ENCODE assay signal across 10 mouse cellular contexts in the genomic region with DNA sequence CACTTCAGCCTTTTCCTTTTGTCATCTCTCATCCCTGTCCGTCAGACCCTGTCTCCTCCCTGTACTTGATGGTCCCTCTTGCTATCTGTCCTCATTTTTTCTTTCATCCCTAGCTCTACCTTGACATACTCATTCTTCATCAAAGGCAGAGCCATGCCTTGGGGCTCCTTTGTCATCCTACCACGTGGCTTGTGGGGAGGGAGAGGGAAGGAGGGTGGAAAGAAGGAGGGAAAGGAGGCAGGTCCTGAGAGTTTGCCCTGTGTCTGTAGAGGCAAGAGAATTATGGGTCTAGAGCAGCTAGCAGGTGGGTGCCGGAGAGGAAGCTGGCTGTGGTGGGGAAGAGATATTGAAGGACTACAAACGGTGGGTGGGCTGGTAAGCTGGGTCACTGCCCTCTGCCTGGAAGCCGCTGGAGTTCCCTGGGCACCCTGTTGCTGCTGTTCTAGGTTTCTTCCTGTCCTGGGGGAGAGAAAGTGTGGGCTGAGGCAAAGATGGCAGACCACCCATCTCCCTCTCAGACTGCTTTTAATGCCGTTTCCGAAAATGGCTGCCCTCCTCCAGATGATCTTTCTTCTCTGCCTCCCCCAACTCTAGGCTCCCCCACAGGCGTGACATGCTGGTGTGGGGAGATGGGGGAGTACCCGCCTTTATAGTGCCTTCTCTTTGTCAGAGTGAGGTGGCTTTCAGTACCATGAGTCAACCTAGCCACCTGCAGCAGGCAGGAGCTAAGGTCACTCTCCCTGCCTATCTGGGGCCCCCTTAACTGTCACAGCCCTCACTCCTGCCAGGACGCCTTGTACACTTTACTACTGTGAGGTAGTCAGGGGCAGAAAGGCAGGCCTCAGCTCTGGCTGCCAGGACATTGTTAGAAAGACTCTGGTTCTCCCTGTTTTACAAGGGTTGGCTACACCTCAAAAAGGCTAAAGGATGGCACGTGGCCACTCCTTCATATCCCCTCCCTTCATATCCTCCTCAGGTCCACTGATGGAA. TPM values are rescaled to one million over a fixed set of nuclear protein-coding genes. Genes with fewer than 3 reads are reported as not detected.
DNase-seq lines count a peak whose midpoint lies in the region; ATAC-seq and TF ChIP-seq lines count a peak whose summit lies in the region.
"Had no signal": no experiment of that assay in that cellular context is flagged by ENCODE, and none has a peak within 500 bp of the region (broad histone marks: within the 10 kb centered on the region; RNA-seq: fewer than 3 reads in every experiment).

No protein-coding gene starts in this region.

- 57% methylated on average over 11 of the region's 11 CpGs for WGBS in lung, embryonic 15.5 days
- WGBS in forebrain, embryonic 13.5 days: 52% methylated on average over 11 of the region's 11 CpGs
- WGBS in intestine, embryonic 16.5 days: 54% methylated on average over 11 of the region's 11 CpGs
- 44% methylated on average over 11 of the region's 11 CpGs for WGBS in small intestine, adult 2 months

- H3K4me3 ChIP-seq in lung, embryonic 15.5 days: no peak overlapping the region
- H3K4me3 ChIP-seq in forebrain, embryonic 13.5 days: peak overlapping the region; percentile 69
- H3K4me3 ChIP-seq in intestine, embryonic 16.5 days (ENCODE audit: low read length): peak overlapping the region; percentile 13
- H3K4me3 ChIP-seq in small intestine, adult 2 months (ENCODE audit: low read depth, low read length): no peak overlapping the region

- peaks cover 2% of the 10 kb centered on the region; the same call in 1 of the 2 replicates for H3K36me3 ChIP-seq in lung, embryonic 15.5 days
- H3K36me3 ChIP-seq in forebrain, embryonic 13.5 days (ENCODE audit: poor library complexity, severe bottlenecking): peaks cover 19% of the 10 kb centered on the region
- no peaks in the 10 kb centered on the region; the same call in 1 of the 2 replicates for H3K36me3 ChIP-seq in intestine, embryonic 16.5 days (ENCODE audit: control insufficient read depth, insufficient read depth, low read length)
- H3K36me3 ChIP-seq in small intestine, adult 2 months (ENCODE audit: control insufficient read depth, insufficient read depth, low read length): no peaks in the 10 kb centered on the region

- no peak overlapping the region for H3K27ac ChIP-seq in lung, embryonic 15.5 days
- peak overlapping the region; percentile 97 for H3K27ac ChIP-seq in forebrain, embryonic 13.5 days
- H3K27ac ChIP-seq in intestine, embryonic 16.5 days (ENCODE audit: low read length): peak overlapping the region; percentile 38; the same call in 1 of the 2 replicates
- H3K27ac ChIP-seq in small intestine, adult 2 months (ENCODE audit: insufficient read depth, low read depth, low read length): peak overlapping the region; percentile 1; the same call in 1 of the 2 replicates
- H3K27ac ChIP-seq: liver, embryonic 14.5 days had no signal

- H3K9me3 ChIP-seq in lung, embryonic 15.5 days: no peaks in the 10 kb centered on the region
- no peaks in the 10 kb centered on the region for H3K9me3 ChIP-seq in forebrain, embryonic 13.5 days (replicated peaks)
- H3K9me3 ChIP-seq in intestine, embryonic 16.5 days (ENCODE audit: control insufficient read depth, low read length): no peaks in the 10 kb centered on the region

- ATAC-seq in lung, embryonic 15.5 days (ENCODE audit: borderline replicate concordance, extremely low read depth, low FRiP score, low TSS enrichment): no peak
- no peak for ATAC-seq in forebrain, embryonic 13.5 days
- peak; percentile 19 for ATAC-seq in intestine, embryonic 16.5 days
- ATAC-seq in erythroid progenitor cell, adult 5-6 weeks (replicated peaks; ENCODE audit: low FRiP score, poor library complexity, severe bottlenecking): no peak

- no peak for TF ChIP-seq CTCF in small intestine, adult 2 months (IDR thresholded peaks at IDR 0.05; ENCODE audit: extremely low read depth, insufficient read length, insufficient replicate concordance, low read depth, low read length)

- H3K4me1 ChIP-seq in lung, embryonic 15.5 days: peaks cover 23% of the 10 kb centered on the region
- peaks cover 81% of the 10 kb centered on the region for H3K4me1 ChIP-seq in forebrain, embryonic 13.5 days
- peaks cover 22% of the 10 kb centered on the region for H3K4me1 ChIP-seq in intestine, embryonic 16.5 days (ENCODE audit: control insufficient read depth, insufficient read depth, low read length)
- H3K4me1 ChIP-seq in small intestine, adult 2 months (ENCODE audit: control insufficient read depth, insufficient read depth, insufficient read length, low read length): peaks cover 11% of the 10 kb centered on the region

- DNase-seq in lung, postnatal 4 days: no peak
- no peak for DNase-seq in urinary bladder, postnatal 36 days (ENCODE audit: low spot score in 2 of 2)
- DNase-seq in c-Kit-positive CD71-positive TER-119-positive erythroid progenitor cells, embryonic 14.5 days (ENCODE audit: low spot score): no peak

- no peak overlapping the region for H3K9ac ChIP-seq in lung, embryonic 15.5 days
- H3K9ac ChIP-seq in forebrain, embryonic 13.5 days: peak overlapping the region; percentile 91
- peak overlapping the region; percentile 49; the same call in 1 of the 2 replicates for H3K9ac ChIP-seq in intestine, embryonic 16.5 days (ENCODE audit: low read depth, low read length)
- H3K9ac ChIP-seq: liver, embryonic 14.5 days had no signal

- peaks cover 18% of the 10 kb centered on the region for H3K27me3 ChIP-seq in lung, embryonic 15.5 days
- no peaks in the 10 kb centered on the region for H3K27me3 ChIP-seq in forebrain, embryonic 13.5 days
- H3K27me3 ChIP-seq in intestine, embryonic 16.5 days (replicated peaks; ENCODE audit: control insufficient read depth, insufficient read depth, low read length): peaks cover 6% of the 10 kb centered on the region; the same call in 1 of the 2 replicates
- H3K27me3 ChIP-seq in small intestine, adult 2 months (ENCODE audit: control insufficient read depth, insufficient read depth, low read length): no peaks in the 10 kb centered on the region

- no peak for TF ChIP-seq POLR2A in small intestine, adult 2 months (IDR thresholded peaks at IDR 0.05; ENCODE audit: low read depth, low read length)

- 0 out of 2 replicates have a peak overlapping the region, but pooled peaks have one; percentile 5 for H3K4me2 ChIP-seq in lung, embryonic 15.5 days
- H3K4me2 ChIP-seq in forebrain, embryonic 13.5 days: peak overlapping the region; percentile 98
- H3K4me2 ChIP-seq in intestine, embryonic 16.5 days (ENCODE audit: low read depth, low read length): peak overlapping the region; percentile 84

RNA-seq across cellular contexts. Expression of gene Dnajb5, which starts 1.9 kb away (rescaled TPM):
- polyA plus RNA-seq in lung, embryonic 15.5 days (2015; fragmentation: Nextera tagmentation; extraction: Ambion mirVana): 7.6 and 8.9 TPM in 2 replicates
- 34.6 and 46.7 TPM in 2 replicates for polyA plus RNA-seq in forebrain, embryonic 13.5 days (2015; fragmentation: Nextera tagmentation; extraction: Ambion mirVana)
- polyA plus RNA-seq in intestine, embryonic 16.5 days (2015; fragmentation: Nextera tagmentation; extraction: Ambion mirVana): 7.2 and 8.4 TPM in 2 replicates
- 4.2 and 6.5 TPM in 2 replicates for polyA plus RNA-seq in small intestine, adult 2 months (2012; rRNA removed)
- total RNA-seq in erythroid progenitor cell, adult 5-6 weeks (2015; ENCODE audit: low replicate concordance): 2.1 TPM in 1 of 2 replicates, not detected in the other
- 0.51 and 2.0 TPM in 2 replicates for total RNA-seq in erythroid progenitor cell, adult 5-6 weeks (2017; ENCODE audit: low replicate concordance)

RNA-seq across cellular contexts. Expression of gene 1700022I11Rik, which starts 17.9 kb away (rescaled TPM):
- 0.39 and 0.56 TPM in 2 replicates for polyA plus RNA-seq in lung, embryonic 15.5 days (2015; fragmentation: Nextera tagmentation; extraction: Ambion mirVana)
- 0.48 and 0.81 TPM in 2 replicates for polyA plus RNA-seq in forebrain, embryonic 13.5 days (2015; fragmentation: Nextera tagmentation; extraction: Ambion mirVana)
- polyA plus RNA-seq in intestine, embryonic 16.5 days (2015; fragmentation: Nextera tagmentation; extraction: Ambion mirVana): 0.22 TPM in 1 of 2 replicates, not detected in the other
- not detected in 2 replicates for polyA plus RNA-seq in small intestine, adult 2 months (2012; rRNA removed)
- not detected in 2 replicates for total RNA-seq in erythroid progenitor cell, adult 5-6 weeks (2015; ENCODE audit: low replicate concordance)
- total RNA-seq in erythroid progenitor cell, adult 5-6 weeks (2017; ENCODE audit: low replicate concordance): not detected in 2 replicates
- polyA plus RNA-seq: spleen, adult 2 months had no signal

RNA-seq across cellular contexts. Expression of gene Phf24, which starts 35.0 kb away (rescaled TPM):
- polyA plus RNA-seq in lung, embryonic 15.5 days (2015; fragmentation: Nextera tagmentation; extraction: Ambion mirVana): 0.26 and 0.62 TPM in 2 replicates
- 8.2 and 10.3 TPM in 2 replicates for polyA plus RNA-seq in forebrain, embryonic 13.5 days (2015; fragmentation: Nextera tagmentation; extraction: Ambion mirVana)
- 0.73 and 0.83 TPM in 2 replicates for polyA plus RNA-seq in intestine, embryonic 16.5 days (2015; fragmentation: Nextera tagmentation; extraction: Ambion mirVana)
- 0.37 and 0.46 TPM in 2 replicates for polyA plus RNA-seq in small intestine, adult 2 months (2012; rRNA removed)
- total RNA-seq in erythroid progenitor cell, adult 5-6 weeks (2015; ENCODE audit: low replicate concordance): not detected in 2 replicates
- under 0.01 TPM in 1 of 2 replicates, not detected in the other for total RNA-seq in erythroid progenitor cell, adult 5-6 weeks (2017; ENCODE audit: low replicate concordance)

RNA-seq across cellular contexts. Expression of gene Vcp, which starts 48.8 kb away (rescaled TPM):
- polyA plus RNA-seq in lung, embryonic 15.5 days (2015; fragmentation: Nextera tagmentation; extraction: Ambion mirVana): 543 and 557 TPM in 2 replicates
- 545 and 570 TPM in 2 replicates for polyA plus RNA-seq in forebrain, embryonic 13.5 days (2015; fragmentation: Nextera tagmentation; extraction: Ambion mirVana)
- 448 and 464 TPM in 2 replicates for polyA plus RNA-seq in intestine, embryonic 16.5 days (2015; fragmentation: Nextera tagmentation; extraction: Ambion mirVana)
- 44.3 and 78.2 TPM in 2 replicates for polyA plus RNA-seq in small intestine, adult 2 months (2012; rRNA removed)
- total RNA-seq in erythroid progenitor cell, adult 5-6 weeks (2015; ENCODE audit: low replicate concordance): 68.3 and 73.9 TPM in 2 replicates
- 120 and 189 TPM in 2 replicates for total RNA-seq in erythroid progenitor cell, adult 5-6 weeks (2017; ENCODE audit: low replicate concordance)

RNA-seq across cellular contexts. Expression of gene Fancg, which starts 58.8 kb away (rescaled TPM):
- 20.8 and 20.9 TPM in 2 replicates for polyA plus RNA-seq in lung, embryonic 15.5 days (2015; fragmentation: Nextera tagmentation; extraction: Ambion mirVana)
- polyA plus RNA-seq in forebrain, embryonic 13.5 days (2015; fragmentation: Nextera tagmentation; extraction: Ambion mirVana): 22.9 and 23.5 TPM in 2 replicates
- polyA plus RNA-seq in intestine, embryonic 16.5 days (2015; fragmentation: Nextera tagmentation; extraction: Ambion mirVana): 16.1 and 16.2 TPM in 2 replicates
- polyA plus RNA-seq in small intestine, adult 2 months (2012; rRNA removed): 3.9 and 9.5 TPM in 2 replicates
- total RNA-seq in erythroid progenitor cell, adult 5-6 weeks (2015; ENCODE audit: low replicate concordance): 12.6 and 20.2 TPM in 2 replicates
- total RNA-seq in erythroid progenitor cell, adult 5-6 weeks (2017; ENCODE audit: low replicate concordance): 33.4 and 59.7 TPM in 2 replicates

Comparison
In these comparisons a context has a peak if more than half of its experiments do, and no peak if none do; other contexts are left out.
1. H3K4me2 ChIP-seq: peak in every context shown above with its lines; median percentile 98 in forebrain, embryonic 13.5 days; 84 in intestine, embryonic 16.5 days; 5 in lung, embryonic 15.5 days.
2. H3K4me3 ChIP-seq: peak in forebrain, embryonic 13.5 days (single experiment) and intestine, embryonic 16.5 days (single experiment); none in lung, embryonic 15.5 days (single experiment) and small intestine, adult 2 months (single experiment).